Mouse (Mus musculus) bone marrow, adult 2 months (tissue): ENCODE data around the gene Oas1e.

ENCODE experiments used
- CTCF ChIP-seq: fragments of 200-500 bp; IDR thresholded peaks from 2 replicates; pipeline ENCODE4 v1.5.1; 2011; ENCODE audit warnings: low read length, control low read depth; ENCODE audit not compliant: control insufficient read depth, insufficient read depth
- POLR2A ChIP-seq: fragments of 200-500 bp; IDR thresholded peaks from 2 replicates; pipeline ENCODE4 v1.6.1; 2011; ENCODE audit warnings: low read depth, mild to moderate bottlenecking, control low read depth, low read length, borderline replicate concordance; ENCODE audit not compliant: control insufficient read depth

GRCm38 (mm10) chr5:120777478-120777877 lies 17.9 kb downstream of the Oas1e start, which contains the start of gene Oas3:
- no peak for TF ChIP-seq POLR2A
- no peak for TF ChIP-seq CTCF
